Mouse (Mus musculus) gastrocnemius, postnatal 4 days (tissue): ENCODE results near the gene Pus10. TPM values are rescaled to one million over a fixed set of nuclear protein-coding genes. Genes with fewer than 3 reads are reported as not detected.
"Not testable (repeated sequence)": the region's sequence is repeated elsewhere in the genome, so short reads cannot be mapped to it uniquely, and the experiment has no call there.

Source experiments
- DNase-seq, 2 experiments: peaks; one replicate each; pipeline ENCODE4 v3.0.0; 2021 to 2022; ENCODE audit warnings: low spot score in 2 of 2, mixed read lengths in 2 of 2
- total RNA-seq, 2 experiments: library from RNA; stranded (reverse); gene quantifications; 2 replicates each; pipeline ENCODE4 v1.2.3; 2021

The Pus10 gene
- total RNA-seq, 2 experiments from 2014 or later: 13.3 to 15.9 TPM

DNA sequence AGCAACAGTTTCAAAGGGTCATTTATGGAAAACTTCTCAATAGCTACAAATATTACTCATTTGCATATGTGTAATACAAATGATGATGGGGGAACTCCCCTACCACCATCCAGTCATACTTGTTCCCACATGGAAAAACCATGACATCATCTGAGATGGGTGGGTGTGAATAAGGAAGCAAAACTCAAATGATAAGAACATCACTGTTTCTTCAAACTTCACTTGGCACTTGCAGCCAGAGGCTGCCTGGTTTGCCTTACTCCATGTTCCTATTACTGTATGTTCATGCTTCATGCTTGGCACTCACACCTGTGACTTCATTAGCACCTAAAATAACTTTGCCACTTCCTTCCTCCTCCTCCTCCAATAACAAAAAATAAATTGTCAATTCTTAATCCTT lies 88.9 kb downstream of the Pus10 start:
- DNase-seq: no peak

DNA sequence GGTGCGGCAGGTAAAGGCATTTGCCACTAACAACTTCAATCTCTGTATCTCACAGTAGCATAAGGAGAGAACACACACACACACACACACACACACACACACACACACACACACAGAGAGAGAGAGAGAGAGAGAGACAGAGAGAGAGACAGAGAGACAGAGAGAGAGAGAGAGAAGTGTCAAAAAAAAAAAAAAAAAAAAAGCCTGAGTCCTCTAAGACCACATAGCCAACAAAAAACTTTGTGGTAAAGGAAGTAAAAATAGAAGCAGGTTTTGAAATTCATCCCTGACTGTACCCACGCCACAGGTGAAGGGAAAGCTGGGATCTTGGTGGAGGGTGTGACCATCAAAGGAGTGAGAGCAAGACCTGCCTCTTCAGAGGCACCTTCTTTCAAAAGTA lies 92.7 kb downstream of the Pus10 start:
- DNase-seq: no peak

DNA sequence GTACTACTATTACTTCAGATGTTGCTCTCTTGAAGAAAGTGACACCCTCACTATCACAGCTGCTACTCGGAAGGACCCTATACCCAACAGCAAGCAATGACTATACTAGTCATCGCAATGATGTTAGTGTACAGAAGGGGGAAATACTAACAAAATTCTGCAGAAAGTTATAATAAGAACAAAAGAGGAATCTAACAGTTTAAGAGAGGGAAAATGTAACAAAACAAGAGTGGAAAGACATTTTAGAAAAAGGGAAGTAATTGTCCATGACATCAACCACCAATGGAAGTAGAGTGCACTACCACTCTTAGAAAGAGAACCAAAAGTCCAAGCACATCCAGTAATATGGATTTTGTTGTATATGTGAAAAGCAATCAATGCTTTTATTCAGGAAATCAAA lies 97.2 kb downstream of the Pus10 start:
- DNase-seq: no peak

DNA sequence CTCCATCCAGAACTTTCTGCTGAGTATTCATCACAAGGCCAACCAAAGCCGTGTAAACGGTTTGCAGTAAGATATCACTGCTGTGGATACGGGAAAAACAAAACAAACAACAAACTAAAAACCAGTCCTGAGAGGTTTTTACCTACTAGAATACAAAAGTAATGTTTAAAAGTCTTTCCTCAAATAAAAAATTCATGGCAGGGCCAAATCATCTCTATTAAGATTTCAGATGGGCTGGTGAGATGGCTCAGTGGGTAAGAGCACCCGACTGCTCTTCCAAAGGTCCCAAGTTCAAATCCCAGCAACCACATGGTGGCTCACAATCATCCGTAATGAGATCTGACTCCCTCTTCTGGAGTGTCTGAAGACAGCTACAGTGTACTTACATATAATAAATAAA lies 101.9 kb downstream of the Pus10 start:
- DNase-seq: not testable (repeated sequence)

DNA sequence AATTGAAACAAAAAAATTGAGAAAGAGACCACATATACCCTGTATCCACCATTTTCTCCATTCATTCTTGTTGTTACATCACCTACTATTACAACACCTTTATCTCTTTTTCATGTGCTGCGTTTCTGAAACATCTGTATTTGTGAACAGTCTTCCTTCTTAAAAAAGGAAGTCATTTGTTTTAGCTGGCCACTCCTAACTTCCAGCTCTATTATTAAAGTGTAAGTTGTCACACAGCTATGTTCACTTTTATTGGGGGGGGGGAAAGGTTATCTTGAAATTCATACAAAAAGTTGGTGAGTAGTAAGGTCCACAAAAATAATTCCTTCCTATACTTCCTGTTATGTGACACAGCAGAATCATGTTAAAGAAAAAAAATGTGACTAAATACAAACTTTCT lies 102.5 kb downstream of the Pus10 start:
- no peak for DNase-seq

DNA sequence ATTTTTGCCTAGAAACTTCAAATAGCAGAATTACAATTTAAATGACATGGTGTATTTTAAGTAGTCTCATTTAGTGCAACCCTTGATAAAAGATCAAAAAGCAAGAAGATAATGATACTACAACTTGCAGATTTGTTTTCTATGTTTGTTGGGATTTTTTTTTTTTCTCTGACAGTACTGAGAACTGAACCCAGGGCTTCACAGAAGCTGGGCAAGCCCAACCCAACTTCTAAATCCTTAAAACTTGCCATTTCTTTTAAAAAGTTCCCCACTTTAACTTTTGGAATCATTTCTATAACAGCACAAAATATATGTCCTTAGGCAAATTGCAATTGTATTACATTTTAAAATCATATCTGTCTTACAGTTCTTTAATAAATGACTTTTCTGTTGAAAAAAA lies 103.6 kb downstream of the Pus10 start:
- no peak for DNase-seq

DNA sequence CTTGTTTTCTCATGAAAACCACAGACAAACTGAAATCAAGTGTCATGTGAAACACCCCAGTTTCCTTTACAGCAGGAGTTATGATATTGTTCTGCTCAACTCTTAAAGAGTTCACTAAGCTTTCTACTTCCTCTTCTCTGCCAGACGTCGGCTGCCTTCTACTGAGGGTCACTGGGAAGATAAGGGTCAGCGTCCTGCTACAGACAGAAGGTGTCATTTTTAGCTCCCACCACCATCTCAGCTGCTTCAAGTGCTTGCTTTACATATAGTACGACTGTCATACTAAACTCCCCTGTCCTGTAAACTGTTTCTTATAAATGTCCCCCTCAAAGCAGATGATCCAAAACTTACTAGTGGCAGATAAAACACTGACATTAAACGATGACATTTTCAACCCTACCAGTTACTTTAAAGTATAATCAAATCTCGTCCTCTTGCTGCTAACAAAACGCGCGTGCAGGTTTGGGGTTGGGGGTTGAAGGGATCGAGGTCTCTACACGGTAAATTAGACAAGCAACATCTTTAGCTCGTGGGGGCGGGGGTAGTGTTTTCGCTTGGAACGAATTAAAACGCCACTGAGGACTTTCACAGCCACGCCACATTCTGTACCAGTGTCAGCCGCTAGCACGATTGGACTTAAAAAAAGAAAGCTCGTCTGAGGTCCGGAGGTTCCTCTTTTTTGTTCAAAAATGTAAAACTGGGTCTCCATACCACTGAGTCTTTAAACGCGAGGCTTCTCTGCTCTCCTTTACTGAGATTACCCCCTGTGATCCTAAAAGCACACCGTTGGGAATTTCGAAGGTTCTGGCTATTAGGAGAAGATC lies 104.4 kb downstream of the Pus10 start:
- peak in 1 of 2 experiments; percentile 20 for DNase-seq

DNA sequence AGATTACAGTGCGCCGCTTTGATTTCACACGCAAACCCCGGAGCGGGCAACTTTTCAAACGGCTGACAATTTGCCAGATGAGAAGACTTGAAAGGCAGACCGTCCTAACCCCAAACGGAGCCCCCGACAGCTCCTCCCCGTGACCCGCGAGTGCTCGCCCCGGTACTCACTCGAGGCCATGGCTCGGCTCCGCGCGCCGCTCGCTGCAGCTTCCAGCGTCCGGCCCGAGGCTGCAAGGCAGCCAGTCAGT lies 105.0 kb downstream of the Pus10 start:
- DNase-seq: no peak

DNA sequence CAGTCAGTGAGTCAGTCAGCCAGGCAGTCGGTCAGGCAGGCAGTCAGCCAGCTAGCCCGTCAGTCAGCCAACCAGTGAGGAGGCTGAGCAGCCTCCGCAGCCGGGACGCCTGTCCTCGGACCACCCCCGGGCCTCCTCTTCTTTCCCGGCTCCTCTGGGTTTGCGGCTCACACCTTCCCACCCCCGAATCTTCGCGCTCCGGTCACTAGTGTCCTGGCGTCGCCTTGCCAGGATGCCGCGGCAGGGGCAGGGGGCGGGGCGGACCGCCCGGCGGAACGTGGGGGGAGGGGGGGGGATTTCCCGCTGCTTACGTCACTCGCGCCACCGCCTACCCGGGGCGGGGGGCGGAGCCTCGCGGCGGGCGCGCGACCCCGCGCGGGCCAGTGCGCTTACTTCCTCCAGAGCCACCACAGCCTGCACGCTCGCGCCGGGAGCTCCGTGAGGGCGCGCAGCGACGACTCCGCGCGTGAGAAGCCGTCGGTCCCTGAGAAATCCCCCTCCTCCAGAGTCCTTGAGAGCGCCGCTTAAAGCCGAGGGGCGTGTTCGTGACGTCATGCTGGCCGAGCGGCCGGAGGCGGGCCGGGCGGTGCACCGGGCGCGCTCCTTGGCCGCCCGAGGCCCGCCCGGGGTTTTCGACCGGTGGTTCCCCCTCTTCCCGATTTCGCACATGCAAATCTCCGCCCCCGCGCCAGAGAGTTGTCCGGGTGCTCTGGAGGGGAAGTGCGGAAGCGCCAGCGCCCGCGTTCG lies 105.5 kb downstream of the Pus10 start, which contains the start of gene Rel:
Rel (minus strand) TSS at position 211 of the 747 bp plus-strand sequence.
- peak; percentile 83 to 93 for DNase-seq

DNA sequence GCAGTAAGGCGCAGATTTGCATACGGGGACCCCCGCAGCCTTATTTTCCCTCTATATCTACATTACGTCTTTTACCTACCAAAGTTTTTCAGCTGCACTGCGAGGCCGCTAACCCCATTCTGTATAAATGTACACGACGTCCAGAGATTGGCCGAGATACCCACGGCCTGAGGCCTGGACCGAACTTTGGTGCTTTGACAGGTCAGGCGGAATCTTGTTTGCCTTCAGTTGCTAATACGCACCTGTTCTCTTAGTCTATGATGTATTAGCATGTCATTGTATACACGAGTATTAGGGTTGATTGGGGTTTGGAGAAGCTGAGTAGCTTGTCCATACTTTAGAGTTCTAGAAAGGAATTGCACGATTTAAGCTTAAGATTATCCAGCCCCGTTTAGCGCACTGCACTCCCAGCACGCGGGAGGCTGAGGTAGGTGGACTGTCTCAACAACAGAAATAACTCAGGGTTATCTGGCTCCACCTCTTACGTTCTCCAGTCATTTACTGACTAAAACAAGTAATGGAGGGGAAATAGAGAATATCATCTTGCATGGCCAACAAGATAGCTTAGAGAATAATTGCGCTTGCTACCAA lies 106.1 kb downstream of the Pus10 start:
- no peak for DNase-seq

DNA sequence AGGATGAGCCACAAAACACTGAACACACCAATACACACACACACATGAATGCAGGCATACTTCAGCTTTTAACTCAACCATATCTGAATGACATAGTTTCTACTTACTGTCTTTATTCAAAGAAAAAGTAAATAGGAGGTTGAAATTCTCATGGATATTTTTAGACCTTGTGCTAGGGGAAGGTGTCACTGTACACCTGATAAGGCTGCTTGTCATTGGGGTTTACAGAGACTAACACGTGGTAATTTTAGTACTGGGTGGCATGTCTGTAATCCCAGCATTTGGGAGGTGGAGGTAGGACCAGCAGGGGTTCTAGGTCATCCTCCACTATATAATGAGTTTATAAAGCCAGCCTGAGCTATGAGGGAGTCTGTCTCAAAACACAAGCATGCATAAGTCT lies 107.0 kb downstream of the Pus10 start:
- no peak for DNase-seq

DNA sequence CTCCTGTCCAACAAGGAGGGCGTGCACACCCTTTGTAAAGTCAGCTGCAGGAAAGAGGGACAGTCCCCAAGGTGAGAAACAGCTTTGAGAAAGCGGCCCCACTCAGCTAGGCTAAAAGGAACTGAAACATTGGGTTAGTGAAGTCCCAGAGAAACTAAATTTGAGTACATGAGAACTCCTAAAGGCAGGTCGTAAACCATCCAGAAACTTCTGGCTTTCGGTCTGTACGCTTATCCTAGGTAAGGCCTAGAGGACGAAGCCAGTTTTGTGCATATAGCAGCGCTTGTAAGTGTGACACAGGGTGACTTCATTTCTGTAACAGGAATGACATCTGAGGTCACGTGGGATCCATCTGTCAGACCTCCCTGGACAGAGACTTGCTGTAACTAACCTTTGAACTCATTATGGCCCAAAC lies 113.3 kb downstream of the Pus10 start:
- DNase-seq: no peak

DNA sequence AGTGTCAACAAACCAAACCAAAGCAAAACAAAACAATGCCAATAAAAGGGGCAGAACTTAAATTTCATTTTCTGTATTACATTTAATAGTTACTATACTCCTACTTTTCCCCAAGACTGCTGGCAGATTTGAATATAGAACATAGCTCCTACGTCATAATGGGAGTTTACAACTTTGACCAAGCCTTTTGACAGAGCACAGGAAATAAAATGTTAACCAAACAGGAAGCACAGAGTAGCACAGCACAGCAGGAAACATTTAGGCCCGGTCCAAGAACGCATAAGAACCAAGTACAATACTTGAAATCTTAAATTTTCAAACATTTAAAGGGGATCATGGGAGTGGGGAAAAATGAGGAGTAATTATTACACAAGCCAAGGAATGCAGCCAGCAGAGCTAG lies 116.6 kb downstream of the Pus10 start:
- DNase-seq: no peak

Other genes starting within 250 kb of the Pus10 start
- gene Ahsa2, start 167.6 kb upstream of the Pus10 start, total RNA-seq: 10 to 100 TPM; 47.3 to 48.4 TPM
- gene 1700093K21Rik, start 144.5 kb upstream of the Pus10 start, total RNA-seq: under 1 TPM in 1 of 2 experiments, not detected in 1; 0.39 TPM
- 10 to 100 TPM; 11.4 to 14.9 TPM for gene 0610010F05Rik, start 32.0 kb upstream of the Pus10 start, total RNA-seq
- 10 to 100 TPM; 23.9 to 25.2 TPM for gene Pex13, start 285 bp downstream of the Pus10 start, total RNA-seq
- 1 to 10 TPM; 5.1 to 5.6 TPM for gene Rel, start 105.3 kb downstream of the Pus10 start, total RNA-seq
- gene Papolg, start 229.6 kb downstream of the Pus10 start, total RNA-seq: 1 to 10 TPM; 7.0 to 7.5 TPM